Mouse (Mus musculus): ENCODE measurements around the gene Ehd3.

The Ehd3 gene

GRCm38 (mm10) chr17:73803521-73804184, at the start of gene Ehd3:
Gene Ehd3, plus strand, starts transcription at chr17:73804134.
- no peak for DNase-seq (ENCODE audit: low spot score in 2 of 2)

GRCm38 (mm10) chr17:73770964-73771363, 33.0 kb upstream of the Ehd3 start:
- DNase-seq (ENCODE audit: low spot score in 2 of 2): peak in 1 of 2 experiments; percentile 1

GRCm38 (mm10) chr17:73786642-73787311, 17.2 kb upstream of the Ehd3 start:
- DNase-seq (ENCODE audit: low spot score in 2 of 2): no peak

- DNase-seq (ENCODE audit: low spot score in 2 of 2): no peak
These were observed 13.5 kb upstream of the Ehd3 start for GRCm38 (mm10) chr17:73790284-73791020.

- DNase-seq (ENCODE audit: low spot score in 2 of 2): no peak
These were observed 7.1 kb upstream of the Ehd3 start for GRCm38 (mm10) chr17:73796789-73797188.

- no peak for DNase-seq (ENCODE audit: low spot score in 2 of 2)
These were observed 6.2 kb upstream of the Ehd3 start for GRCm38 (mm10) chr17:73797706-73798105.

GRCm38 (mm10) chr17:73804592-73805271, 798 bp downstream of the Ehd3 start:
- DNase-seq (ENCODE audit: low spot score in 2 of 2): peak; percentile 80 to 87

- DNase-seq (ENCODE audit: low spot score in 2 of 2): no peak
These were observed 2.4 kb downstream of the Ehd3 start for GRCm38 (mm10) chr17:73806331-73806730.

GRCm38 (mm10) chr17:73807211-73807610, 3.3 kb downstream of the Ehd3 start:
- no peak for DNase-seq (ENCODE audit: low spot score in 2 of 2)

GRCm38 (mm10) chr17:73808431-73808830, 4.5 kb downstream of the Ehd3 start:
- DNase-seq (ENCODE audit: low spot score in 2 of 2): no peak

GRCm38 (mm10) chr17:73810801-73811200, 6.9 kb downstream of the Ehd3 start:
- no peak for DNase-seq (ENCODE audit: low spot score in 2 of 2)

- DNase-seq (ENCODE audit: low spot score in 2 of 2): no peak
These were observed 7.6 kb downstream of the Ehd3 start for GRCm38 (mm10) chr17:73811566-73811965.

- no peak for DNase-seq (ENCODE audit: low spot score in 2 of 2)
These were observed 9.2 kb downstream of the Ehd3 start for GRCm38 (mm10) chr17:73813031-73813660.

- DNase-seq (ENCODE audit: low spot score in 2 of 2): no peak
These were observed 10.7 kb downstream of the Ehd3 start for GRCm38 (mm10) chr17:73814500-73815190.

- no peak for DNase-seq (ENCODE audit: low spot score in 2 of 2)
These were observed 13.9 kb downstream of the Ehd3 start for GRCm38 (mm10) chr17:73817697-73818380.

GRCm38 (mm10) chr17:73818936-73819335, 15.0 kb downstream of the Ehd3 start:
- no peak for DNase-seq (ENCODE audit: low spot score in 2 of 2)

GRCm38 (mm10) chr17:73820726-73821125, 16.8 kb downstream of the Ehd3 start:
- no peak for DNase-seq (ENCODE audit: low spot score in 2 of 2)

GRCm38 (mm10) chr17:73822255-73822654, 18.3 kb downstream of the Ehd3 start:
- DNase-seq (ENCODE audit: low spot score in 2 of 2): no peak

GRCm38 (mm10) chr17:73823121-73824021, 19.4 kb downstream of the Ehd3 start:
- DNase-seq (ENCODE audit: low spot score in 2 of 2): no peak

GRCm38 (mm10) chr17:73824022-73824340, 20.0 kb downstream of the Ehd3 start:
- no peak for DNase-seq (ENCODE audit: low spot score in 2 of 2)
